Mouse (Mus musculus): ENCODE measurements at regions not wholly inside any gene's neighbourhood (a gene's known extent, or its start where the extent isn't known, plus 50 kb on each side); places are given as distances from the start of the nearest gene placed in this dataset.

- no peak for DNase-seq (ENCODE audit: low spot score)
- no peak overlapping the region for H3K9ac ChIP-seq (ENCODE audit: low read depth, low read length)
- 56% methylated on average over 4 of the region's 4 CpGs for WGBS
Measured at GRCm38 (mm10) chr10:14333344-14333743, 212.1 kb downstream of the Adgrg6 start.

DNA sequence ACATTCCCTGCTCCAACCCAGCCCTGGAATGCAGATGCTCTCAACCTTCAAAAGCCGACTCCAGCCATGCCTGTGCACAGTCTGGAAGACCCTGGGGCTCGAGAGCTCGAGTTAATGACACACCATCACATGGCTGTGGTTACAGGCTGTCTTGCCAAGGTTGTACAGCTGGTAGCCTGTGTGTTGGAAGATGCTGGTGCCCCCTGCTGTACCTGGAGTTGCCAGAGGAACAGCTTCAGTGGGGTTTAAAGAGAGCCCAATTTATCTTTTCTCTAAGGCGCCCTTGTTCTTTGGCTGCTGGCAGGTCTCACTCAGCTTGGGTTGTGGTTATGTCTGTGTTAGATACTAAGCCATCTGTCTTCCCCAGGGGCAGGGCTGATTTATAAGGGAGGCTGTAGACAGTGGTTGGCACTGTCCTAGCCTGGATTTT is 212.8 kb downstream of the Adgrg6 start:
- TF ChIP-seq CTCF (IDR thresholded peaks at IDR 0.05; ENCODE audit: low read depth) = peak; percentile 20; the same call in 1 of the 2 replicates
- Histone ChIP-seq H3K36me3 (ENCODE audit: insufficient read depth, low read length) (no peaks in the 10 kb centered on the region), H3K27me3 (ENCODE audit: insufficient read depth, low read length) (no peaks in the 10 kb centered on the region), H3K9me3 (replicated peaks; ENCODE audit: low read length) (no peaks in the 10 kb centered on the region), H3K9ac (ENCODE audit: low read depth, low read length) (no peak overlapping the region), H3K4me2 (ENCODE audit: low read length) (no peak overlapping the region), H3K4me1 (replicated peaks; ENCODE audit: insufficient read depth, low read length) (no peaks in the 10 kb centered on the region), H3K4me3 (replicated peaks; ENCODE audit: low read depth, low read length) (no peak overlapping the region), H3K27ac (no peak overlapping the region)
- 31% methylated on average over 4 of the region's 4 CpGs for WGBS
- no peak; the same call in 1 of the 2 replicates for ATAC-seq (replicated peaks; ENCODE audit: low FRiP score, low read depth)
- no peak for DNase-seq (ENCODE audit: low spot score)

More at GRCm38 (mm10) chr10:14333344-14333743, 212.1 kb downstream of the Adgrg6 start:
- no peak for TF ChIP-seq CTCF (IDR thresholded peaks at IDR 0.05; ENCODE audit: low read depth)
- no peaks in the 10 kb centered on the region for H3K36me3 ChIP-seq (ENCODE audit: insufficient read depth, low read length)
- H3K4me1 ChIP-seq (replicated peaks; ENCODE audit: insufficient read depth, low read length) = no peaks in the 10 kb centered on the region
- H3K27me3 ChIP-seq (ENCODE audit: insufficient read depth, low read length) = no peaks in the 10 kb centered on the region
- no peak overlapping the region for H3K4me3 ChIP-seq (replicated peaks; ENCODE audit: low read depth, low read length)
- no peak overlapping the region for H3K27ac ChIP-seq
- no peak for ATAC-seq (replicated peaks; ENCODE audit: low FRiP score, low read depth)
- H3K4me2 ChIP-seq (ENCODE audit: low read length) = no peak overlapping the region
- no peaks in the 10 kb centered on the region for H3K9me3 ChIP-seq (replicated peaks; ENCODE audit: low read length)

- Histone ChIP-seq H3K4me3 (replicated peaks; ENCODE audit: low read depth, low read length) (no peak overlapping the region), H3K36me3 (ENCODE audit: insufficient read depth, low read length) (no peaks in the 10 kb centered on the region), H3K27ac (no peak overlapping the region), H3K9me3 (replicated peaks; ENCODE audit: low read length) (no peaks in the 10 kb centered on the region), H3K4me1 (replicated peaks; ENCODE audit: insufficient read depth, low read length) (no peaks in the 10 kb centered on the region), H3K4me2 (ENCODE audit: low read length) (no peak overlapping the region), H3K9ac (ENCODE audit: low read depth, low read length) (no peak overlapping the region), H3K27me3 (ENCODE audit: insufficient read depth, low read length) (no peaks in the 10 kb centered on the region)
- ATAC-seq (replicated peaks; ENCODE audit: low FRiP score, low read depth) (no peak), DNase-seq (ENCODE audit: low spot score) (no peak)
- WGBS = 59% methylated on average over 2 of the region's 2 CpGs
- no peak for TF ChIP-seq CTCF (IDR thresholded peaks at IDR 0.05; ENCODE audit: low read depth)
Measured at GRCm38 (mm10) chr10:14328846-14329245, 216.6 kb downstream of the Adgrg6 start.

GRCm38 (mm10) chr10:14326229-14326628 is 219.2 kb downstream of the Adgrg6 start:
- Histone ChIP-seq H3K27me3 (ENCODE audit: insufficient read depth, low read length) (no peaks in the 10 kb centered on the region), H3K4me3 (replicated peaks; ENCODE audit: low read depth, low read length) (no peak overlapping the region), H3K27ac (no peak overlapping the region), H3K4me2 (ENCODE audit: low read length) (no peak overlapping the region), H3K4me1 (replicated peaks; ENCODE audit: insufficient read depth, low read length) (no peaks in the 10 kb centered on the region), H3K9me3 (replicated peaks; ENCODE audit: low read length) (no peaks in the 10 kb centered on the region), H3K36me3 (ENCODE audit: insufficient read depth, low read length) (no peaks in the 10 kb centered on the region), H3K9ac (ENCODE audit: low read depth, low read length) (no peak overlapping the region)
- no peak for TF ChIP-seq CTCF (IDR thresholded peaks at IDR 0.05; ENCODE audit: low read depth)
- ATAC-seq (replicated peaks; ENCODE audit: low FRiP score, low read depth) (no peak), DNase-seq (ENCODE audit: low spot score) (no peak)
- 81% methylated on average over 6 of the region's 6 CpGs for WGBS

DNA sequence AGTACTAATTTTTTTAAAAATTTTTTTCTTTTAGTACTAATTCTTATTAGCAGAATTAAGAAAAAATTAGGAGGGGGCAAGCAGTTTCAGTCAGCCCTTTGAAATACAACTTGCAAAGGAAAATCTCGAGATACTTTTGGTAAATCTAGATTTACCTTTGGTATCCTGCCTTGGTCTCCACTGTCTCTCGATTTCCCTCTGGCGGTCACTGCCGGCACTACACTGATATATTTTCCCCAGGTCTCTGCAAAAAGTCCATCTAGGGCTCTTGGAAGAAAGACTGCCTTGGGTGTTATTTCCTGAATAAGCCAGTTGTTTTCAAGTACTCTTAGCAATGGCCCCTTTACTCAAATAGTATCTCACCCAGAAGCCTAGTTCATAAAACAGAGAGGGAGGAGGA is 224.0 kb downstream of the Adgrg6 start:
- H3K27me3 ChIP-seq (ENCODE audit: insufficient read depth, low read length) = no peaks in the 10 kb centered on the region
- DNase-seq (ENCODE audit: low spot score) (peak; percentile 80), ATAC-seq (replicated peaks; ENCODE audit: low FRiP score, low read depth) (no peak)

DNA sequence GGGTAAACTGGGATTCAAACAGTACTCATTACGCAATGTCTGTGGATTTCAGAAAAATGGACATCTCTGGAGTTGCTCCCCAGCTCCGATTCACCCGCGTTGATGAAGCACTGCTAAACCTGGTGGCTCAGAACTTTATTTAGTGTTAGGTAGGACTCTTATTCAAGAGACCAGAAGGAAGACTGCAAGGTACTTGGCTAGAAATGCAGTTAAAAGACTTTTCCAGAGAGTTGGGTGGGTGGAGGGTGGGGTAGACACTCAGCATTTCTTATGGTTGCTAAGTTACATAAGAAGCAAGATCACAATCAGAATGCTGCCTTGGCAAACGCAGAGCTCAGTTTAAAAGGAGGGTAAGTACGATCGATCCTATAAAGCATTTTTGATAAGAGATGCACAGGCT is 230.2 kb downstream of the Adgrg6 start:
- no peak overlapping the region for H3K4me2 ChIP-seq (ENCODE audit: low read length)

More for the DNA sequence above, 224.0 kb downstream of the Adgrg6 start:
- H3K36me3 ChIP-seq (ENCODE audit: insufficient read depth, low read length) = no peaks in the 10 kb centered on the region
- H3K4me1 ChIP-seq (replicated peaks; ENCODE audit: insufficient read depth, low read length) = no peaks in the 10 kb centered on the region
- no peak overlapping the region for H3K4me3 ChIP-seq (replicated peaks; ENCODE audit: low read depth, low read length)
- 2% methylated on average over 4 of the region's 4 CpGs for WGBS
- H3K27ac ChIP-seq = no peak overlapping the region
- TF ChIP-seq CTCF (IDR thresholded peaks at IDR 0.05; ENCODE audit: low read depth) = peak; percentile 91
- no peak overlapping the region for H3K9ac ChIP-seq (ENCODE audit: low read depth, low read length)
- H3K4me2 ChIP-seq (ENCODE audit: low read length) = no peak overlapping the region
- no peaks in the 10 kb centered on the region for H3K9me3 ChIP-seq (replicated peaks; ENCODE audit: low read length)

GRCm38 (mm10) chr10:14314607-14315006 is 230.9 kb downstream of the Adgrg6 start:
- no peak for TF ChIP-seq CTCF (IDR thresholded peaks at IDR 0.05; ENCODE audit: low read depth)
- Histone ChIP-seq H3K36me3 (ENCODE audit: insufficient read depth, low read length) (no peaks in the 10 kb centered on the region), H3K4me2 (ENCODE audit: low read length) (no peak overlapping the region), H3K27ac (no peak overlapping the region), H3K9ac (ENCODE audit: low read depth, low read length) (no peak overlapping the region), H3K27me3 (ENCODE audit: insufficient read depth, low read length) (no peaks in the 10 kb centered on the region), H3K4me3 (replicated peaks; ENCODE audit: low read depth, low read length) (no peak overlapping the region), H3K9me3 (replicated peaks; ENCODE audit: low read length) (no peaks in the 10 kb centered on the region), H3K4me1 (replicated peaks; ENCODE audit: insufficient read depth, low read length) (no peaks in the 10 kb centered on the region)
- DNase-seq (ENCODE audit: low spot score) (no peak), ATAC-seq (replicated peaks; ENCODE audit: low FRiP score, low read depth) (no peak)
- WGBS = 29% methylated on average over 4 of the region's 4 CpGs

More for the DNA sequence above, 230.2 kb downstream of the Adgrg6 start:
- Histone ChIP-seq H3K36me3 (ENCODE audit: insufficient read depth, low read length) (no peaks in the 10 kb centered on the region), H3K4me3 (replicated peaks; ENCODE audit: low read depth, low read length) (no peak overlapping the region), H3K27me3 (ENCODE audit: insufficient read depth, low read length) (no peaks in the 10 kb centered on the region), H3K4me1 (replicated peaks; ENCODE audit: insufficient read depth, low read length) (no peaks in the 10 kb centered on the region), H3K9me3 (replicated peaks; ENCODE audit: low read length) (no peaks in the 10 kb centered on the region), H3K27ac (no peak overlapping the region), H3K9ac (ENCODE audit: low read depth, low read length) (no peak overlapping the region)
- DNase-seq (ENCODE audit: low spot score) (no peak), ATAC-seq (replicated peaks; ENCODE audit: low FRiP score, low read depth) (no peak)
- 85% methylated on average over 7 of the region's 7 CpGs for WGBS
- TF ChIP-seq CTCF (IDR thresholded peaks at IDR 0.05; ENCODE audit: low read depth) = no peak
